Mouse (Mus musculus) mature B cell (primary cell): ENCODE results near the gene Crb2.

Experiments
- in situ Hi-C: fragments of 300-500 bp; cut with MboI; formaldehyde crosslinking; loops from 2 replicates; pipeline ENCODE4 v1.14.3; 2019

The Crb2 gene

DNA sequence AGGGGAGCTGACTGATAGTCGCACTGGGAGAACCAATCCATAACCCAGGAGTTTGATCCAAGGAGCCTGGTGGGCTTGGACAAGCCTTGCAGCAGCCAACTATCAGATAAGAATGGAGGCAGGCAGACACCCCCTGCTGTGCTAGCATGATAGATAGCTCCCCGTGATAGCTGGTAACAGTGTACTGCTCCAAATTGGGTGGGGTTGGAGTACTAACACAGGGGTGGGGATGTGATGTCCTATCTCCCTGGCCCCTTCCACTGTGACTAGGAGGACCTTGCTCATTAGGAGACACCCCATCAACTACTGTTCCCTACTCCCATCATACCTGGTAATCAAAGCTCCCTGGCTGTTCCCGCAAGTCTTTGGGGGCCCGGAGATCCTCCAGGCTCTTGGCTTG is 25.6 kb downstream of the Crb2 start:
- in situ Hi-C loops: no loop called here

DNA sequence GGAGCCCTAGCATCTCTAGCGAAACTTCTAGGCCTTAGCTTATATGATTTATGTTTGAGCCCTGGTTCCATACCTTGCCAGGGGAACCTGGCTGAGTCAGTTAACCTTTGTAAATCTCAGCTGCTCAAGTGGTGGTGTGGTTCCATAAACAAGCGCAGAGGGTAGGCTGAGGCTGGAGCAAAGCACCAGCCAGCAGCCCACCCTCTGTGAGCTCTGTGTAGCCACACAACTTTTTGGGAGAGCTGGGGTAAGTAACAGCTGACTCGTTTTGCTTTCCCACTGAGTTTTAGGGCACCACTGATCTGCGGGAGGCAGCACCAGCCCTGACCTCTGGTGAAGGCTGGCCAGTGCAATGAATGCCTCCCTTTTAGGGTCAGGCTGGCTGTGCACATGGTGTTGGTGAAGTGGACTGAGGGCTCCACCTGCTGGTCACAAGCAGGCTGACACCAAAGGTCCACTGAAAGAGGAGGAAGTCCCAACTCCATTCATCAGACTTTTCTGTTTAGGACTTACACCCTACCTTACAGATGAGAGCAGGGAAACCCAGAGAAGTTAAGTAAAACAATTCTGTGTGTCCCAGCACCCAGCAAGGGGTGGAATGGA is 26.7 kb downstream of the Crb2 start:
- in situ Hi-C loops: no loop called here

DNA sequence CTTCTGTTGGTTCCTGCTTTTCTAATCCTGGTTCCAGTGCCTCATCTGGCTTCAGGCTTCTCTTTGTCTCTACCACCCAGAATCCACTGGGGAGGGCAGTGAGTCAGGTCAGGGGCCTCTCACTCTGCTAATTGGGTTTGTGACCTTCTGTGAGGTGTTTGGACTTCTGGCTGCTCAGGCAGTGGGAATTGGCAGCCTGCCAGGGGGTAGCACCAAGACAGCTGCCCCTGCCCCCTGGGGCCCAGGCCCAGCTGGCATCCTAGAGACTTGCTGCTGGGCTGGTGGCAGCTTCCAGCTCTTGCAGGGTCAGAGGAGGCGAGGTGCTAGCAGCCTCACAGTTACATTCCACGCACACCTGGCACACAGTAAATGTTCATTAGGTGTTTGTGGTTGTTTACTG is 35.6 kb downstream of the Crb2 start:
- in situ Hi-C loops: no loop called here

DNA sequence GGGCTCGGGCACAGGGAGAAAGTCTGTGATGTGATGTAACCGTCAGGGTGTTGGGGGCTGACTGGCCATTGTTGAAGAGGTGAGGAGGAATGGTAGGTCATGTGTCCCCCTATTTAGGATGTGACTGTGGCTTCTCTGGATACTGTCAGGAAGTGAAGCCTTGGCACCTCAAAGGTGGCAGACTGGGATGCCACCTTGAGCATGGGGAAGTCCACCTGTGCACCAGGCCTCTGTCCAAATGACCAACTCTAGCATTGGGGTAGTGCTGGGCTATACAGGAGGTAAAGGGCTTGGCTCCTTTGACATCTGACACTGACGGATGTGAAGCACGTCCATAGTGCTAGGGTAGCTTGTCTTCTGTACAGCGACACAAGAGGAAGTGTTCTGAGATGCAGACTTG is 36.4 kb downstream of the Crb2 start:
- in situ Hi-C loops: no loop called here

DNA sequence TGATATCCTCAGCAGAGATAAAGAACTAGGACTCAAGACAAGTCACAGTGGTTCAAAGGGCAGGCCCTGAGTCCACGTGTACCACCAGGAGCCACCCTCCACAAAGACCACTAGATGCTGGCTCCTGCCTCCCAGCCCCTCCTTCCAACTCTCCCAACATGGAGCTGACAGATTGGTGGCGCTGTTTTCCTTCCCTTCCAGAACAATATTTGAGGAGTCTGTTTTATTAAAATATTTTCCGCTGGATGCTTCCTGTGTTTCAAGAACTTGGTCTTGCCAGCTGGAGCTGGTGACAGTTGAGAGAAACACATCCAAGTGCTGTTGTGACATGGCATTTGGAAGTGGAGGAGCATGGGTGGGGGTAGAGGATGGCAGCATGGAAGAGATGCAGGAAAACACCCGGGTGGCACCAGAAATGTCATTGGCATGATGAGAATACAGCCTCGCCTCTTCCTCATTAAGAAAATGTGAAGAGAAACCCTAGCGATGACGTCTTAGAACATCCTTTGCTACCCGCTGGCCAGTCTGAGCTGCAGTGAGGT is 38.8 kb downstream of the Crb2 start:
- in situ Hi-C loops: no loop called here

DNA sequence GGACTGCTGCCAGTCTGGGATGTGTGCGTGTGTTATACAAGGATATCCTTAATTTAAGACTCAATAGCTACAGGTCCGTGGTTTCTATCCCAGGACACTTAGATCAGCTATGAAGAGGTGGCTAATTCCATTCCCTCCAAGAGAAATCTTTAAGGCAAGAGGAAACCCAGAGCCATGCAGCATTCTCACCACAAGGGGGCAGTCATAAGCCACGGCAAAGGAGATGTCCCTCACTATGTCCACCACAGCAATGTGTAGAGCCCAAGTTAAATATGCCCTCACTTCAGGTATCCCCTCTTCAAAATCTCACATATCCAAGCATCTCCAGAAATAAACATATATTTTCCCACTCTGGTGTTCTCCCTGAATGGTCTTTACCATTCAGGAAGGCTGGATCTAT is 39.6 kb downstream of the Crb2 start:
- in situ Hi-C loops: no loop called here

DNA sequence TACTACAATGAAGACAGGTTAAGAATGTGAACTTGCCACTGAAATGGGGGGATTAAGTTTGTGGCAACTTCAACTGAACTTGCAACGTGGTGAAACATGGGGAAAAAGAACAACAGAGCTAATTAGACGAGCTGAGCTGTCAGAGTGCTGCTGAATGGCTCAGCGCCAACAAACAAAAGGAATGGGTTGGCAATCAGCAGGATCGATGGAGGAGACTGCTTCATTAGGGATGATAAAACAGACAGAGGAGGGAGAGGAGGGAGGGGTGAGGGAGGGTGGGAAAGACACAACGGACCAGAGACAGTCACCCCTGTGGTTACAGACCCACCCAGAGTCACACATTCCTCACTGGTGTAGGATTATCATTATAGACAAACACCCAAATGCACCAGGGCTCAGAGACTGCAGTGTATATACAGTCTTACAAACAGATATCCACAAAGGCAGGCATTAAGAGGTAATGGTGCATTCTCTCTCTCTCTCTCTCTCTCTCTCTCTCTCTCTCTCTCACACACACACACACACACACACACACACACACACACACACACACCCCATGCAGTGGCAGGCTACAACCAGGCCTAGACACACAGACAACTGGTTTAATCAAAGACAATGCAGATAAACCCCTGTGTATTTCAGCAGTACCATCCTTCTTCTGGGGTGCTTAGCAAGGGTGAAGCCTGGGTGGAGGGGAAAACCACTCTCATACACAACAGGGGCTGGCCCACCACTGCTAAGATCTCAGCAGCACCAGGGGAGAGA is 42.9 kb downstream of the Crb2 start:
- in situ Hi-C loops: no loop called here

DNA sequence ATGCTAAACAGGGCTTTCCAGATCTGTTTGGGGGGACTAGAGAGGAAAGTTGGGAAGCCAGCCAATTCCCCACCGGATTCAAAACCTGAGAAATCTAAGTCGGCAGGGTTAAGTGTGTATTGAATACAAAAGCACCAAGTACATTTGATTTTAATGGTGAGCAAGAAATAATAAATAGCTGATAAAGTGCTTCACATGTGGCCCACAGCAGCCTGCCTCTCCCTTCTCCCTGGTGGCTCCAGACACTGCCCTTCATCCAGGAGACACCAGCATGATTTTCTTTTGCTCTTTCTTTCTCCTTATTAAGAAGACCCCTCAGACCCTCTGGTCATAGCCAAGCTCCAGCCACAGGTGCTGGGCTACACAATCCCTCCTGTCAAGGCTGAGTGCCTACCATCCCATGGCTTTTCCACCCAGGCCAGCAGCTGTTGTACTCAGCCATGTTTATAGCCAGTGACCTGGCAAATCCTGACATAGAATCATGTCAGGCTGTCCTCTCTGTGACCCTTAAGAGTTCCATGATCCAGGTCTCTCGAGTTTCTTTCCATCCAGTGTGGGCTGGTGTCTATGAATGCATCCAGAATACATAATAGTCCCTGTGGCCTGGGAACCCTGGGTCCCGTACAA is 43.6 kb downstream of the Crb2 start:
- in situ Hi-C loops: no loop called here

DNA sequence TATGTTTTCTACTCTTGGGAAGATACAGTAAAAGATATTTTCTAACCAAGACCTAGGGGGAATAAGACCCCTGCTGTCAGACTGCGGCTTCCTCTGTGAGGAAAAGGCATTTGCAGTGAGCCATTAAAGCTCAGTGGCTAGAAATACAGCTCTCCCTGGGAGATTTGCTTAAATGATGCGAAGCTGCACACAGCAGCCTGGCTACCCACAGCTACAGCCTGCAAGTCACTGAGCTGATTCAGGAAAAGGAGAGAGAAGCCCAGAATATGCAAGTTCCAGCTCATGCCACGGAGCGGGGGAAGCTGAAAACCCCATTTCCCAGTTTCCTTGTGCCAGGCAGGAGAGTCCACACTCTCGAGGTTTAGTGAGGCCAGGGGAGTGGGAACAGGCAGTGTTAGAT is 46.1 kb downstream of the Crb2 start:
- in situ Hi-C loops: no loop called here

DNA sequence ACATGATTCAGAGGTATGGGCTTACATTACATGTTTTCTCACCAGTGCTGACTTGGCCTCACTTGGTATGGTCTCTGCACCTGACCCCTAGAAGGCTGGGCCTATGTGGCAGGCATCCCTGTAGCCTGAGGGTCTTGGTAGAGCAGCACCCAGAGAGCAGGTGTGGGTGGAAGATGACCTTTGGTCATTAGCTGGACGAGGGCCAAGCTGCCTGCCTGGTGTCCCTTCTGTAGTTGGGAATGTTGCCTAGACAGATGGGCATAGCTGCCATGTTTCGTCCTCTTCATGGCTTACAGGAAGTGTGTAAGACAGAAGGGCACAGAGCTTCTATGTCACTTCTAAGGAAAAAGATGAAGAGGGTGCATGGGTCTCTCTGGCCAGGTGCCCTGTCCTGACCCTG is 47.8 kb downstream of the Crb2 start:
- in situ Hi-C loops: no loop called here

DNA sequence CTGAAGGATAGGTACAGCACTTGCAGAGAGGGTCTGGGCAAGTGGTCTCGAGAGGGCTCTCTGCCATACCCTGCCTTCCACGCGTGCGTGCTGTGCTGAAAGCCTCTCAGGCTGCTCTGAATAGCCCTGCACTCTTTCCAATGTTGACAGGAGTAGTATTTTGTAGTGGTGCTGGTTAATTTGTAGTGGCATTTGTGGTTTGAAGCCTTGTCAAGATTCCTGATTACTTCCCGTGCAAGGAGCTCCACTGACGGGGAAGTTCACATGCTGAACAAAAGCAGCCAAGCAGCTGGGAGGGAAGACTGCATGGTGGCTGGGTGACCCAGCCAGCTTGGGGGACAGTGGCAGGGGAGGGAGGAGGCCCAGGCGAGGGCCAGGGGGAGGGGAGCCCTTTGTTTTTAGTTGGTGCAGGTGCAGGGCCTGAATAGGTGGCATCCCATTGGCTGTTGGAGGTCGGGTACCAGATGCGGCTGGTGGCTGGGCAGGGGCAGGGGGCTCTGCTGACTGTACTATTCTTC is 53.8 kb downstream of the Crb2 start:
- in situ Hi-C loops: no loop called here

DNA sequence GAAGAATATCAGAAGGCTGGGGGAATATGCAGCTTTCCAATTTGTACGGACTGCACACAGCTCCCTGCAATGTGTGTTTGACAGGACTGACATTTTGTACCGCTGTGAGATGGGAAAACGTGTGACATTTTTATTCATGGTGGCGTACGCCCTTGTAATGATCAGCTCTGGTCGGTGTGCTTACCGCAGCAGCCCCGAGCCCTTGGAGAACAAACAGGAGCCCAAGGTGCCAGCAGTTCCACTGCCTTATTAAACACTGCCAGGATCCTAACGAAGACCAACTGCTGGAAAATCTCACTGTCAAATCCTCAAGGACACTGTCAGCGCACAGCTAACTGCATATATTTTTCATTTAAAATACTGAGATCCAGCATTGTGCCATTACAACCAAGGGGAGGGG is 56.2 kb downstream of the Crb2 start:
- in situ Hi-C loops: no loop called here

DNA sequence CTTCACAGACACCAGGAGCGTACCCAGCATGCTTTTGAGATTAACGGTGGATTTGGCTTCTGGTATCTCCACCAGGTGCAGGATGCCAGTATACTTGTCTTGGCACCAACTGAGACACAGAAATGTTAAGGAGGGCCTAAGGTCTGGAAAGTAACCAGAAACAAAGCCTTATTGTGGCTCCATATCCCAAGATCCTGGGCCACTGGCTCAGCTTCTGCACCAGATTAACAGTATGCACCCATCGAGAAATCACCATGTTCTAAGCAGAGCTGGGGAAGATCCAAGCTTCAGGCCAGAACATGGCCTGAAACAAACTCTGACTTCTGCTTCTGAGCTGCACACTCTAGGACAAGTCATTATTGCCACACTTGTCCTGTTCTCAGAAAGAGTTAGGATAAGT is 60.9 kb downstream of the Crb2 start:
- in situ Hi-C loops: no loop called here

DNA sequence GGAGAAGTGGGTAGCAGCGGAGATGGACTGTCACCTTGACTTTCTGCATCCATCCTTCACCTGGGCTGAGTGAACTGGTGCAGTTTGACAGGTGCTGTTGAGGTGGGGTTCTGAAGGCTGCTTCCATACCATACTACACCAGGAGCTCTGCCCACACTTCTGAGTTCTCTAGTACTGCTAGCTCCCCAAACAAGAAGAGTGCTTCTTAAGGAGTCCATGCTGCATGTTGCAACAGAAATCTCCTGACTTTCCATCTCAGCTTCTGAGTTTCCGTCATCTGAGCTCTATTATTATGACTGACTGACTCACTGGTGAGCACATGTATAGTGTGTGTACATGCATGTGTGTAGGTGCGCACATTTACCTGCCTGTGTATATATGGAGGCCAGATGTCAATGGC is 61.5 kb downstream of the Crb2 start:
- in situ Hi-C loops: no loop called here

DNA sequence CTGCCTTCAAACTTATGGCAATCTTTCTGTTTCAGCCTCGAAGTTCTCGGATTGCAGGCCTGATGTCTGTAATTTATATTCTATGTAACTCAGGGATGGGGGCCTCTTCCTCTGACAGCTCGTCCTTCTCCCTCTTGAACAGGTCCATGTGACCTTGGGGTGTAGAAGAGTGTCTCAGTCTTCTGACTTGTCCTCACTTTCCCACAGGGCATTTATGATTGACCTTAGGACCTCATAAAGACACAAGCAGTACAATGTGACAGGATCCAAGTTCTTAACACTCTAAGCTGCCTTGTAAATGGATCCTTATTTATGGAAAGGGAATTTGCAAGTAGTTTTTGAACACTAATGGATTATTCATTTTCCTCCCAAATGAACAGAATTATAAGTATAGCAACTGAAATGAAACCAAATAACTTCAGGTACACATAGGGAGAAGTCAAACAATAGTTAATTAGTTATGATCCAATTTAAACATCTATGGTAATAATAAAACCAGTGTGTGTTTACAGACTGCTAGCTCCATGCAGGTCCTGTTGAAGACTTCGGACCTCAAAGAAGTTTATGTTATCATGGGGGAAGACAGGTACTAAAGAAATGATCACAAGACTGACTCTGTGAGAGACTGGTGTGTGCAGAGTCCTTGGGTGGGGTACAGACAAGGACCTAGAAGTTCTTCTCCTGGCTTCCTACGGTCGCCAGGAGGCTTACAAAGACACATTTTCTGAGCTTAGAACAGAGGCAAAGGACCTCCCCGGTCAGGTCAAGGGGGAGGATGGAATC is 62.3 kb downstream of the Crb2 start:
- in situ Hi-C loops: no loop called here

DNA sequence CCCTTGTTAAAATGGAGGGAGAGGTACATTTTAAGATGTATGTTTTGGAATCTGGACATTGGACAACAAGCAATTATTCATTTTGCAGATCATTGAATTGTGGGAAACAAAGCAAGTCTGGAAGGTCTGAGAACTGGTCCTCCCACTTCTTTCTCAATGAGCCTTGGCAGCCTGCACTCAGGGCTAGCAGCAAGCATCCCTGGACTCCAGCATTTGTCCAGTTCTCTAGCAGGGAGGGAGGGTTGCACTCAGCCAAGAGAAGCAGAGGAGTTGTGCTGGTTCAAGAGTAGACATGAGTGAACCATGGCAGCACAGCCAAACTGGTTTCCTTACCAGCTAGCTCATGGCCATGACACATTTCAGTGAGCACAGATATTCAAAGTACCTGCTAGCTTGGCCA is 63.9 kb downstream of the Crb2 start:
- in situ Hi-C loops: no loop called here

DNA sequence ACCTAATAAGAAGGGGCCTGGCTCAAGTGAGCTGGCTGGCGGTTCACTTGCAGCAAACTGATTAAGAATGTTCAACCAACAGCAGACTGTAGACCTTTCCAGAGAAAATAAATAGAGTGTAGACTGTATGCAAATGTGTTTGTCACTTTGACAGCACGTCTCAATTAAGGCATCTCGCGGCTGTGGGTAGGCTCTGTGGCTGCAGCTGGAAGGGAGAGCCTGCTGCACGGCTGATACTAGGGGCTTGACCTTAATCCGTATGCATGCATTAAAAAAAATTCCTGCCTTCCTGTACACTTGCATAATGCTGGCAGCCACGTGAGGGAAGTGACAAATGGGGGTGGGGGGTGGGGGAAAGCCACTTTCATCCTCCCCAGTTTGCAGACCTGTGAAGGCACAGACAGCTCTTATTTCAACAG is 66.1 kb downstream of the Crb2 start:
- in situ Hi-C loops: no loop called here

DNA sequence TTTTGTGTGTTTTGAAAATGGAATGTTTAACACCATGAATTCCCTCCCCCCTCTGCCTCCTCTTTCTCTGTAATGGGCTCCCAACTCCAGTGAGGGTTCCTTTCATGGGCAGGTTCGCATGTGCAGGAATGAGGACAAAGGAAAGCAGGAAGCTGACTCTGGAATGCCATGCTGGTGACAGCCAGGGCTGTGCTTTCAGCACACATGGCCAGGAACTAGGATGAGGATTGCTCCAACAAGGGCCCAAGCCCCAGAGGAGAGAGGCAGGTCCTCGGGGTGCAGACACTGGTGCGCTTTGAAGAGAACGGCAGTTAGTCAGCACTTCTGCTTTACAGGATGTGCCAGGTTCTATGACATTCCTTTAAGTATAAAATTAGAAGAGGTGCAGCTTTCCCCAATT is 66.7 kb downstream of the Crb2 start:
- in situ Hi-C loops: no loop called here
